Mouse (Mus musculus): ENCODE results near the gene Tap1. TPM values are rescaled to one million over a fixed set of nuclear protein-coding genes. Genes with fewer than 3 reads are reported as not detected.

The Tap1 gene
- total RNA-seq, 2 experiments from 2014 or later = 12.1 to 13.3 TPM

- ATAC-seq (replicated peaks; ENCODE audit: low FRiP score, poor library complexity, severe bottlenecking) = no peak
Measured at GRCm38 (mm10) chr17:34177179-34177578, 10.2 kb upstream of the Tap1 start.

DNA sequence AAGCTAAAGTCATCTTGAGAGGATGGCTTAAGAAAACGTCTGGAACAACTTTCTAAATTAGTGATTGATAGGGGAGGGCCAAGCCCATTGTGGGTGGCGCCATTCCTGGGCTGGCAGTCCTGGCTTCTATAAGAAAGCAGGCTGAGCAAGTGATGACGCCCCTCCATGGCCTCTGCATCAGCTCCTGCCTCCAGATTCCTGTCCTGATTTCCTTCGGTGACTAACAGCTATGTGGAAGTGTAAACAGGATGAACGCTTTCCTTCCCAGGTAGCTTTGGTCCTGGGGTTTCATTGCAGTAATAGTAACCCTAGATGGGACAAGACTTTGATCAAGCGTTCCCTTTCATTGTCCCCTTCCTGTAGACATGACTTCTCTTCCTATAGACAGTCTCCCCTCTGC lies 8.3 kb upstream of the Tap1 start:
- no peak for ATAC-seq (replicated peaks; ENCODE audit: low FRiP score, poor library complexity, severe bottlenecking)

- ATAC-seq (replicated peaks; ENCODE audit: low FRiP score, poor library complexity, severe bottlenecking) = no peak
Measured at GRCm38 (mm10) chr17:34179913-34180859, 7.2 kb upstream of the Tap1 start.

DNA sequence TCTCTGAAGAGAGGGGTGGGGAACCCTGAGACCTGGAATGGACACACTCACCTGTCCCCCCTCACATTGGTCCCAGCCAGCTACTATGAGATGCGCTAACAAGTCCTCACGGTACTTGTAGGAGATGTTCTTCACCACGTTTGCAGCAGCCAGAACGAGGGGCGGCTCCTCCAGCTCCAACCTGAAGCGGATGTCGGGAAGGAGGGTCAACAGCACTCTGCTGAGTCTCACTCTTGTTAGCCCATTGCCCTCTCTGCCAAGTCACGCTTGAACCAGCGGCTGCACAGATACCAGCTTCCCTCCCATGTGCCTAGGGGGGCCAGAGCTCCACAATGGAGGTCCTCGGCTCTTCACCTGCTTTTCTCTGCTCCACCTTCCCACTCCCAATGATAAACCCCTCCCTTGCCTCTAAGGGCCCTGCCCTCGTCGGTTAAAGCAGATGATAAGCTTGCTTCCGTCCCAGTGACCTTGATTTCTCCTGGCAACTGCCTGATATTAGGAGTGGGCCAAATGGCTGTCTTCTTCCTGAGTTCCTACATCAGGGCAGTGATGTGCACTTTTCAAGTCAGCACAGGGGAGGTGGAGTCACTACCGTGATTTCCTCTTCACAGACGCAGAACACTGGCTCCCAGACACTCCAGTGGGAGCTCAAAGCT lies 3.7 kb upstream of the Tap1 start:
- ATAC-seq (replicated peaks; ENCODE audit: low FRiP score, poor library complexity, severe bottlenecking) = no peak

DNA sequence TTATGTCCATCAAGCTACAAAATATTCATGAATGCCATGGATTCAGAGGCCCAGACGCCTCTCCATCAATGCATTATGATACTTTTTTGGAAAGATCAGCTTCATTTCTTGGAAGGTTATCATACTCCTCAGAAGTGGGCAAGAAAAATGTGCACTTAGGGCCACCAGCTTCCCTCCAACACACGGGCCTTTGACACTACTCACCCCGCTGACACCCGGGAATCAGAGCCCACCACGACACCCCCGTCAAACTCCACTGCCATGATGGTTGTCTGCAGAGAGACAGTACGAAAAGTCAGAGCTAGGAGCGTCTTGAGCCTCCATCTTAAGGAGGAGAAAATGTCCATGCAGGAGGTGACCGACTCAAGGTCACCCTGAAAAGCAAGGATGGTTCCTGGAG lies 1.8 kb upstream of the Tap1 start:
- no peak for ATAC-seq (replicated peaks; ENCODE audit: low FRiP score, poor library complexity, severe bottlenecking)

GRCm38 (mm10) chr17:34186885-34187260 lies 480 bp upstream of the Tap1 start:
- ATAC-seq (replicated peaks; ENCODE audit: low FRiP score, poor library complexity, severe bottlenecking) = peak; percentile 21

DNA sequence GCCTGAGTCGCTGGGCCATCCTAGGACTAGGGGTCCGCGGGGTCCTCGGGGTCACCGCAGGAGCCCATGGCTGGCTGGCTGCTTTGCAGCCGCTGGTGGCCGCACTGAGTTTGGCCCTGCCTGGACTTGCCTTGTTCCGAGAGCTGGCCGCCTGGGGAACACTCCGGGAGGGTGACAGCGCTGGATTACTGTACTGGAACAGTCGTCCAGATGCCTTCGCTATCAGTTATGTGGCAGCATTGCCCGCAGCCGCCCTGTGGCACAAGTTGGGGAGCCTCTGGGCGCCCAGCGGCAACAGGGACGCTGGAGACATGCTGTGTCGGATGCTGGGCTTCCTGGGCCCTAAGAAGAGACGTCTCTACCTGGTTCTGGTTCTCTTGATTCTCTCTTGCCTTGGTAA lies 657 bp downstream of the Tap1 start:
- ATAC-seq (replicated peaks; ENCODE audit: low FRiP score, poor library complexity, severe bottlenecking) = peak; percentile 73

- ATAC-seq (replicated peaks; ENCODE audit: low FRiP score, poor library complexity, severe bottlenecking) = no peak
Measured at GRCm38 (mm10) chr17:34188986-34189385, 1.6 kb downstream of the Tap1 start.

- ATAC-seq (replicated peaks; ENCODE audit: low FRiP score, poor library complexity, severe bottlenecking) = no peak
Measured at GRCm38 (mm10) chr17:34192852-34193251, 5.5 kb downstream of the Tap1 start.

GRCm38 (mm10) chr17:34193468-34193867 lies 6.1 kb downstream of the Tap1 start:
- no peak for ATAC-seq (replicated peaks; ENCODE audit: low FRiP score, poor library complexity, severe bottlenecking)

DNA sequence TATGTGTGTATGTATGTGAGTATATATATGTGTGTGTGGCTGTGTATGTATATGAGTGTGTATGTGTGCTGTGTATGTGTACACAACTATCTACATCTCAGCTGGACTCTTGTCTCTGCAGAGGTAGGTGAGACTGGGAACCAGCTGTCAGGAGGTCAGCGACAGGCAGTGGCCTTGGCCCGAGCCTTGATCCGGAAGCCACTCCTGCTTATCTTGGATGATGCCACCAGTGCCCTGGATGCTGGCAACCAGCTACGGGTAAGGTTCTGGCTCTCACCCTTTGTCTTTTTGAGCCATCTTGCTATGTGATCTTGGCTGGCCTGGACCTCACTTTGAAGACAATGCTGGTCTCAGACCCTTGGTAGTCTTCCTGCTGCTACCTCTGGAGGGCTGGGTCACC lies 7.4 kb downstream of the Tap1 start:
- no peak for ATAC-seq (replicated peaks; ENCODE audit: low FRiP score, poor library complexity, severe bottlenecking)

GRCm38 (mm10) chr17:34196491-34196890 lies 9.1 kb downstream of the Tap1 start:
- ATAC-seq (replicated peaks; ENCODE audit: low FRiP score, poor library complexity, severe bottlenecking) = no peak

DNA sequence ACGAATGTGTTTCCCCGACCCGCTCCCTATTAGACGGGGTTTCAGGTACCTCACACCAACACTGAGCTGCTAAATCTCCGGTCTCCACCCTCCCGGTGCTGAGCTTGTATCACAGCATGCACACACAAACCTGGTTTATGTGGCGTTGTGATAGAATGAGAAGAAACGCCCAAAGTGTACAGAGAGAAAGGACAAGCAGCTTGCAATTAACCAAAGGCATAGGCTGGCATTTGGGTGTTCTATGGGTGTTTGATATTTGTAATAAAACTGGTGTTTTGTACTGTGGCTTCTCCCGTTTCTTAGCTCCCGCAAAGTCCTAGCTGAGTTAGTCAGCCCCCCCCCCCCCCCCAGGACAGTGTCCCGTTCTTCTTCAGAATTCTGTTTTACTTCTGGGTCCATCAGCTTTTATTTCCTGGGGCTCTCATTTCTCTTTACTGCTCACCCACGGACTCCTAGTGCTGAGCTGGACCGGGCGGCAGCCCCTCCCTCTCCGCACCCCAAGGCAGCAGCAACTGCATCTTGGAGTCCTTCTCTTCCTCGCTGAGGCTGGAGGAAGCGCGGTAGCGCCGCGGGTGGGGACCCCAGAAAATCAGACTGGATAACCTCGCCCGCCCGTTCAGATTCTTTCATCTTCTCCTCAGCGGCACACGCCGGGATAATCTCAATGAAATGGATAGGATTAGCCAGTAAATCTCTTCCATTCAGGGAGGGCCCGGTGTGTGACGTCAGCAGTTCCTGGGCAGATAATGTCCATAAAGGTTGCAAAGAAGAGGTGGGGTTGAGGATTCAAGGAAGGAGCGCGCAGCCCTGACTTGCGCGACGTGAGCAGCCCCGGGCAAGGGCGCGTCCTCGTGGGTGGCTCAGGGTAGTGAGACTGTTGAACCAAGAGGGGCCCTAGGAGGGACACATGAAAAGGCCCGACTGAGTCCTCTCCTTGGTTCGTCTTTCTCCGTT lies 9.9 kb downstream of the Tap1 start, which contains the start of gene Psmb8:
Psmb8 (plus strand) TSS at position 781 of the 954 bp plus-strand sequence.
- ATAC-seq (replicated peaks; ENCODE audit: low FRiP score, poor library complexity, severe bottlenecking) = 0 out of 2 replicates have a peak, but pooled peaks have one; percentile 9

GRCm38 (mm10) chr17:34197904-34198520 lies 10.7 kb downstream of the Tap1 start:
- no peak for ATAC-seq (replicated peaks; ENCODE audit: low FRiP score, poor library complexity, severe bottlenecking)

- ATAC-seq (replicated peaks; ENCODE audit: low FRiP score, poor library complexity, severe bottlenecking) = no peak
Measured at GRCm38 (mm10) chr17:34198521-34198912, 11.2 kb downstream of the Tap1 start.

DNA sequence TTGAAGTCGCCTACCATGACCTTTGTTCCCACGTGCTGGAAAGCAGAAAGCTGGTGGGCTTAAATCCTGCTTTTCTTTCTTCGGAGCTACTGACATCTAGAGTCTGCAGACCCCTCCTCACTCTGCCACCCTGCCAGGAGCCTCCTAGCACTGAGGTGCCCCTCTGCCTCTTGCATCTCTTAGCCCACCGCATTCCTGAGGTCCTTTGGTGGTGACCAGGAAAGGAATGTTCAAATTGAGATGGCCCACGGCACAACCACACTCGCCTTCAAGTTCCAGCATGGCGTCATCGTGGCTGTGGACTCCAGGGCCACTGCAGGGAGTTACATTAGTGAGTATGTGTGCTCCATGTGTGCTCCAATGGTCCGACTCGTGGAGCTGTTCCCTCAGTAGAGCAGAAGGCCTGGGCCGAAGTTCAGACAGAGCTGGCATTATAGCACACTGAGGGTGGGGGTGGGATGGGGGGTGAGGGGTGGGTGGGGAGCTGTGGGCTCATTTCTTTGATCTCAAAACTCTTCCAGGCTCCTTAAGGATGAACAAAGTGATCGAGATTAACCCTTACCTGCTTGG lies 11.8 kb downstream of the Tap1 start:
- ATAC-seq (replicated peaks; ENCODE audit: low FRiP score, poor library complexity, severe bottlenecking) = no peak

DNA sequence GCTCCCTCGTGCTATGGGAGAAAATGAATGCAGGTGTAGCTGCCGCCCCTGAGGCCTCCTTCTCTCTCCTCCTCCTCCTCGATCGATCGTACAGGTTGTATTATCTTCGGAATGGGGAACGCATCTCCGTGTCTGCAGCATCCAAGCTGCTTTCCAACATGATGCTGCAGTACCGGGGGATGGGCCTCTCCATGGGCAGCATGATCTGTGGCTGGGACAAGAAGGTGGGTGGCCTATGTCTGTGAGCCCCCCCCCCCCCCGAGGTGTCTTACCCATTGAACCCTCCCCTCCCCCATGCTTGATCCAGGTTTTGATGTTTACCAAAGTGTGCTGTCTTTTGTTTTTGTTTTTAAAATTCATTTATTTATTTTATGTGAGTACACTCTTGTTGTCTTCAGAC lies 12.7 kb downstream of the Tap1 start:
- no peak for ATAC-seq (replicated peaks; ENCODE audit: low FRiP score, poor library complexity, severe bottlenecking)

DNA sequence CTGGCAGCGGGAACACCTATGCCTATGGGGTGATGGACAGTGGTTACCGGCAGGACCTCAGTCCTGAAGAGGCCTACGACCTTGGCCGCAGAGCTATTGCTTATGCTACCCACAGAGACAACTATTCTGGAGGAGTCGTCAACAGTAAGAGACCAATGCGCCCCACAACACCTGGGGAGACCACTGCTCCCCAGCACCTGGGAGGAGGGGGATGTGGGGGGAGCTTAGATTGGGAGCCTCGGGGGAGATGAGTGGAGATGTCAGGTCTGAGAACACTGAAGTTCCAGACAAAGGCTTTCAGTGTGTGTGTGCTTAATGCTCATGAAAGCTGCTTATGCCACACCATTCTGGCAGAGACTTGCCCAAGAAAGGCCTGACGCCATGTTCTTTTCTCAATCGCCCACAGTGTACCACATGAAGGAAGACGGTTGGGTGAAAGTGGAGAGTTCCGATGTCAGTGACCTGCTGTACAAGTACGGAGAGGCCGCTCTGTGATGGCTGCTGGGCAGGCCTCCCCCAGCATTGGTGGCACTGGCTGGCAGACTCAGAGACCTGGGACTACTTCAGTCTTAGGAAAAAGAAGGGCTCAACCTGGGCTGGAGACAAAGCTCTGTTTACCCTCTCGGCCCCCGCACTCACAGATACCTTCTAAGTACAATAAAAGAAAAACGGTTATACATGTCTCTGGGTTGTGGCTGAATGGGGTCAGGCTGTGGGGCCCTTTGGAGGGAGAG lies 13.6 kb downstream of the Tap1 start:
- no peak for ATAC-seq (replicated peaks; ENCODE audit: low FRiP score, poor library complexity, severe bottlenecking)

All from erythroblast, adult 5-6 weeks (primary cell).